Mouse (Mus musculus) NIH3T3 (cell line): ENCODE measurements around the gene Ush1g.

ENCODE experiments used
- DNase-seq: peaks from one replicate; pipeline ENCODE4 v3.0.0-alpha.2; 2012; ENCODE audit warnings: low read depth

Gene Ush1g

DNA sequence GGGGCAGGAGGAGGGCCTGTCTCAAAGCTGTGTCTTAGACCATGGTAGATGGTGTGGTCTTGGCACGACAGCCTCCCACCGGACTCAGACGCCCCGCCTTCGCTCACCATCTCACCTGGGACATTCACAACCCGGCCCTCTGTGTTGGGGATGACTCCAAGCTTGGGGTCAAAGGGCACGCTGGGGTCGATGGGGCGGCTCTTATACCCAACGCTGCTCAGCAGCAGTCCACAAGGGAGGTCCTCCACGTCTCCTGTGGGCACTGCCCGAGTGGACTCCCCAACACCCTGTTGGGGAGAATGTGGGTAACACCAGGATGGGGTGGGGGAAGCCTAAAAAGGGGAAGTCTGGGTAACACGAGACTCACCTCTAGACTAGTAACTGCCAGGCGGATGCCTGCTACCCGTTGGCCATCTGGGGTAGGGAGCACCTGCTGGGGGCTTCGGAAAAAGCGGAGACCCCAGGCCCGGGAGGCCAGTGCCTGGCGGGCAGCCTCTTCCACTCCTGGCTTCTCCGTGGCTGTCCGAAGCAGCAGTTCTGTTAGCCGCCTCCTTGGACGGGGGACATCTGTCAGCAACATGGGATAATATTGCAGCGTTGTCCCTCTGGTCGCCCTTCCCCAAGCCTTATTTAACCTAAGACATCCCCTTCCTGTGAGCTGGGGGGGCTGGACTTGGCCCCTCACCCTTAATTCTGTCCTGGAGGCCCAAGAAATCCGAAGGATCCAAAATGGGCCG, 52.3 kb downstream of the Ush1g start:
- no peak for DNase-seq

DNA sequence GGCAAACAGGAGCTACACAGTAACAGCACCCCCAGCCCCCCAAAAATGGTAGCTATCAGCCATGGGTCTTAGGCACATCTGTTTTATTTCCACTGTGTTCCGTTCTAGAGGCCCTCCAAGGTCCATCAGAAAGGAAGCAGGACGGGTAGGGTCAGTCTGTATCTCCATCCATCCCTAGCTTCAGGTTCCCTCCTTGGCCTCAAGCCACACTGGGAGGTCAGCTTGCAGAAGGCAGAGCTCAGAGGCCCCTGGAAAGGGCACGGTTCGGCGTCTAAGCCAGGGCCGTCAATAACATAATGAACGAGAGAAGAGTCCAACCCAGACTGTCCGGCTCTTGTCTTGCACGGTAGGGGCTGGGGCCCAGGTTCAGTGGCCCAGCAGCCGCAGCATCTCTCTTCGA, 53.9 kb downstream of the Ush1g start:
- no peak for DNase-seq

DNA sequence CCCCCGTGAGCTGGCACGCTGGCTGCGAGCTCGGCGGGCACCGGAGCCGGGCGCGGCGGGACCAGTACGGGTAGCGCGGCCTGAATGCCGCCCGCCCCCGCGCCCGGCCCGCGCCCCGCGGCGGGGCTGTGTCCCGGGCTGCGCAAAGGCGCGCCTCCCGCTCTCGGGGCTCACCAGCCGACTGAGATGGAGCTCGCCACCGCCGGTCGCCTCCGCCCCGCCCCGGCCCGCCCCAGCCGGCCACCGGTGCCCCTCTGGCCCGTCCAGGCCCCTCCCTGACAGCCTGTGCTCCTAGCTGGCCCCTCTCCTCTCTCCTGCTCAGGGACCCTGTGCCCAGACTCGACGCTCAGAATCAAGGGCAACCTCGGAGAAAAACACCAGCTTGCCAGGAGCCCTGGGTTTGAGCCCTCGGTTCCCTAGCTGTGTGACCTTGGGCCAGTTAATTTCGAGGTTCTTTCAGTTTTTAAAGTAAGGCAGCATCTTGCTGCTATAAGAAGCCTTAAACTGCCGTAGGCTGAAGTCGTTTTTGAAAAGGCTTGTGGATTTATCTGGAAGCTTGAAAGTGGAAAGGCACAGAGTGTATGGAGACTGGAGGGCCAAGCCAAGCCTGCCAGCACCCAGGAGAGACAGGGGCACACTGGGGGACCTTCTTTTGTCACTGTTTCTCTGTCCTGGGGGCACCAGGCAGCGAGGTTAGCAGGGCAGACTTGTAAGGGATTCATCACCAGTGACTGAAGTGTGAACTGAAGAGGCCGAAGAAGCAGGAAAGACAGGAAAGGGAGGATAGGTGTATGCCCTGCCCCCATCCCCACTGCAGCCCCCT, 54.6 kb downstream of the Ush1g start, which contains the start of gene Grin2c:
TSS of gene Grin2c (minus strand) at position 183 of the 823 bp plus-strand sequence.
- no peak for DNase-seq

DNA sequence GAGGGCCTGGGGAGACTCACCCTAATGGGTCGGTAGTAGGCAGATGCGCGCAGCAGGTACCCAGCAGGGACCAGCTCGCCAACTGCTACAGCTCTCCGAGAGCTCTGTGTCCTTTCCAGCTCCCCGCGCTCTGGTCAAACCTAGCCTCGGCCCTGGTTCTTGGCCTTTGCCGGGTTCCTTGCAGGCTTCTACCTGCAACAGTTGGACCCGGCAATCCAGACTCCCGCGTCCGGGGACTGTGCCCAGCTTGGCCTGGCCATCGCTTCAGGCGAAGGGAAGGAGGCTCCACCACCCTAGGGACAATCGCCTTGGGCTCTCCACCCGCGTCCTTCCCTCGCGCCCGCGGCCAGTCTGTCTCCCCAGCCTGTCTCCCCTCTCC, 55.5 kb downstream of the Ush1g start:
- no peak for DNase-seq

DNA sequence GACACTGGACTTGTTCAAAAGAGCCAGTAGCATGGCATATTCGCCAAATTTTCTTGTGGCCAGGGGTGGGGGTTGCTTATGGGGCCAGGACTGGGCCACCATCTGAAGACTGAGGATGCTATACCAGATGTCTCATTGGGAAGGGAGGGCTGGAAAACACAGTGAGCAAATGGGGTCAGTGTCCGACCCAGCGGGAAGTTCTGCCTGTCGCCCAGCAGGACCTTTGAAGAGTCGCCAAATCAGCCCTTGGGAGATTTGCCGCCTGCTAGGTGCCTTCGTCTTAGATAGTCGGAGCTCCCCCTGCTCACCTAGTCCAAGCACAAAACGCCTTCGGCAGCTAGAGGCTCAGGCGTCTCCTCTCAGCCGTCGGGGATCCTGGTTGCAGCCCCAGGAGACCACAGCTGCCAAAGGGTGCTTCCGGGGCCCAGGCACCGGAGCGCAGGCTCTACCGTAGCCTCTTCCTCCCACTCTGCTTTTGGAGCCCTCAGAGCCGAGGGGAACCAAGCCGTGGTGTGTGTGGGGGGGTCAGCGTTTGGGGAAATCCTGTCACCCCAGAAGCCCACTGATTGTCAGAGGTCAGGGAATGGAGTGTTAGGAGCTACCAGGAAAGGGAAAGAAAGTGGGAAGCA, 56.0 kb downstream of the Ush1g start:
- DNase-seq: no peak
